Mouse (Mus musculus): ENCODE data around the gene Dock10.

Gene Dock10

GRCm38 (mm10) chr1:80728183-80728582 is 30.1 kb downstream of the Dock10 start:
- no peak for DNase-seq (ENCODE audit: low spot score)

- DNase-seq (ENCODE audit: low spot score) = no peak
These were observed 30.9 kb downstream of the Dock10 start for GRCm38 (mm10) chr1:80727403-80727802.

- DNase-seq (ENCODE audit: low spot score) = peak; percentile 74
These were observed 35.7 kb downstream of the Dock10 start for GRCm38 (mm10) chr1:80722647-80723046.

GRCm38 (mm10) chr1:80722001-80722400 is 36.3 kb downstream of the Dock10 start:
- DNase-seq (ENCODE audit: low spot score) = no peak

GRCm38 (mm10) chr1:80721181-80721580 is 37.1 kb downstream of the Dock10 start:
- no peak for DNase-seq (ENCODE audit: low spot score)

GRCm38 (mm10) chr1:80720146-80720545 is 38.2 kb downstream of the Dock10 start:
- DNase-seq (ENCODE audit: low spot score) = no peak

- no peak for DNase-seq (ENCODE audit: low spot score)
These were observed 38.9 kb downstream of the Dock10 start for GRCm38 (mm10) chr1:80719436-80719835.

GRCm38 (mm10) chr1:80718666-80719065 is 39.7 kb downstream of the Dock10 start:
- DNase-seq (ENCODE audit: low spot score) = no peak

GRCm38 (mm10) chr1:80715917-80716316 is 42.4 kb downstream of the Dock10 start:
- DNase-seq (ENCODE audit: low spot score) = no peak

- no peak for DNase-seq (ENCODE audit: low spot score)
These were observed 44.4 kb downstream of the Dock10 start for GRCm38 (mm10) chr1:80713920-80714319.

GRCm38 (mm10) chr1:80710607-80711261 is 47.6 kb downstream of the Dock10 start:
- no peak for DNase-seq (ENCODE audit: low spot score)

- DNase-seq (ENCODE audit: low spot score) = no peak
These were observed 48.2 kb downstream of the Dock10 start for GRCm38 (mm10) chr1:80710097-80710541.

GRCm38 (mm10) chr1:80709299-80709698 is 49.0 kb downstream of the Dock10 start:
- no peak for DNase-seq (ENCODE audit: low spot score)

- no peak for DNase-seq (ENCODE audit: low spot score)
These were observed 55.0 kb downstream of the Dock10 start for GRCm38 (mm10) chr1:80703279-80703678.

- no peak for DNase-seq (ENCODE audit: low spot score)
These were observed 82.2 kb downstream of the Dock10 start for GRCm38 (mm10) chr1:80676004-80676673.

GRCm38 (mm10) chr1:80671730-80672129 is 86.6 kb downstream of the Dock10 start:
- DNase-seq (ENCODE audit: low spot score) = no peak

GRCm38 (mm10) chr1:80671056-80671455 is 87.3 kb downstream of the Dock10 start:
- DNase-seq (ENCODE audit: low spot score) = no peak

GRCm38 (mm10) chr1:80670387-80670786 is 87.9 kb downstream of the Dock10 start:
- DNase-seq (ENCODE audit: low spot score) = no peak

- DNase-seq (ENCODE audit: low spot score) = no peak
These were observed 92.6 kb downstream of the Dock10 start for GRCm38 (mm10) chr1:80665761-80666160.

- no peak for DNase-seq (ENCODE audit: low spot score)
These were observed 93.2 kb downstream of the Dock10 start for GRCm38 (mm10) chr1:80665161-80665560.

- no peak for DNase-seq (ENCODE audit: low spot score)
These were observed 96.6 kb downstream of the Dock10 start for GRCm38 (mm10) chr1:80661506-80662402.

GRCm38 (mm10) chr1:80659465-80660245 is 98.7 kb downstream of the Dock10 start:
- DNase-seq (ENCODE audit: low spot score) = no peak
